ENCODE assay signal across 9 mouse cellular contexts in genomic region chr3:37936251-37936931, GRCm38 (mm10).
DNase-seq lines count a peak whose midpoint lies in the region; ATAC-seq lines count a peak whose summit lies in the region.
"Had no signal": no experiment of that assay in that cellular context is flagged by ENCODE, and none has a peak within 500 bp of the region (broad histone marks: within the 10 kb centered on the region; RNA-seq: fewer than 3 reads in every experiment).

No protein-coding gene starts in this region.

- no peak overlapping the region for H3K9ac ChIP-seq in heart, embryonic 15.5 days
- no peak overlapping the region for H3K9ac ChIP-seq in limb, embryonic 13.5 days

- no peak for ATAC-seq in heart, embryonic 15.5 days (replicated peaks; ENCODE audit: insufficient number of reproducible peaks, insufficient read depth, low FRiP score, low read depth)
- no peak; the same call in 1 of the 2 replicates for ATAC-seq in limb, embryonic 13.5 days (ENCODE audit: low FRiP score, low read depth)
- no peak for ATAC-seq in frontal cortex, adult (ENCODE audit: low TSS enrichment)
- ATAC-seq in granulocyte monocyte progenitor cell, adult 5-6 weeks (replicated peaks; ENCODE audit: poor library complexity, severe bottlenecking): no peak
- ATAC-seq: activated CD4-positive, CD25-positive, alpha-beta regulatory T cell, adult 4 months had no signal

- no peak overlapping the region for H3K4me2 ChIP-seq in heart, embryonic 15.5 days
- H3K4me2 ChIP-seq in limb, embryonic 13.5 days (replicated peaks): peak overlapping the region; percentile 50

- no peaks in the 10 kb centered on the region for H3K27me3 ChIP-seq in heart, embryonic 15.5 days
- H3K27me3 ChIP-seq in limb, embryonic 13.5 days: no peaks in the 10 kb centered on the region

- whole genome bisulfite sequencing in heart, embryonic 15.5 days: 78% methylated on average over 12 of the region's 12 CpGs
- 18% methylated on average over 12 of the region's 12 CpGs for WGBS in limb, embryonic 13.5 days

- no peak overlapping the region for H3K4me3 ChIP-seq in heart, embryonic 15.5 days
- no peak overlapping the region for H3K4me3 ChIP-seq in brown adipose tissue, adult 24 weeks (ENCODE audit: insufficient read depth, low read depth, low read length)
- 0 out of 2 replicates have a peak overlapping the region, but pooled peaks have one; percentile 0 for H3K4me3 ChIP-seq in limb, embryonic 13.5 days

- H3K27ac ChIP-seq in heart, embryonic 15.5 days: peak overlapping the region; percentile 41
- peak overlapping the region; percentile 24 for H3K27ac ChIP-seq in brown adipose tissue, adult 24 weeks (replicated peaks; ENCODE audit: low read depth, low read length)
- H3K27ac ChIP-seq in limb, embryonic 13.5 days: no peak overlapping the region

- no peak for DNase-seq in heart, postnatal 25 days (ENCODE audit: low spot score)
- peak; percentile 57 for DNase-seq in kidney, adult 18-20 months
- no peak for DNase-seq in thymus, postnatal 36 days

- H3K36me3 ChIP-seq in heart, embryonic 15.5 days: no peaks in the 10 kb centered on the region
- no peaks in the 10 kb centered on the region for H3K36me3 ChIP-seq in limb, embryonic 13.5 days

- no peaks in the 10 kb centered on the region for H3K9me3 ChIP-seq in heart, embryonic 15.5 days (replicated peaks)
- H3K9me3 ChIP-seq in limb, embryonic 13.5 days: no peaks in the 10 kb centered on the region

- peaks cover 40% of the 10 kb centered on the region for H3K4me1 ChIP-seq in heart, embryonic 15.5 days (replicated peaks)
- H3K4me1 ChIP-seq in brown adipose tissue, adult 24 weeks (ENCODE audit: control insufficient read depth, insufficient read depth, insufficient read length, low read length): peaks cover 26% of the 10 kb centered on the region
- H3K4me1 ChIP-seq in limb, embryonic 13.5 days: peaks cover 54% of the 10 kb centered on the region

- intact Hi-C loops in heart, postnatal 25 days (cut with DNase I): loop anchor here (5.0 kb wide), 2 partner anchors 41 to 169 kb away; no protein-coding TSS in a partner anchor
